Mouse (Mus musculus) liver, embryonic 14.5 days (tissue): ENCODE measurements at regions not wholly inside any gene's neighbourhood (a gene's known extent, or its start where the extent isn't known, plus 50 kb on each side); places are given as distances from the start of the nearest gene placed in this dataset.

Source experiments
- CTCF ChIP-seq: IDR thresholded peaks from 2 replicates; pipeline ENCODE4 v1.5.1; 2016; ENCODE audit warnings: antibody characterized with exemption, low read depth, control low read depth
- EP300 ChIP-seq: IDR thresholded peaks from 2 replicates; pipeline ENCODE4 v1.6.1; 2016; ENCODE audit warnings: antibody characterized with exemption, low read depth

GRCm38 (mm10) chr8:41600255-41600654 is 183.4 kb upstream of the Frg1 start:
- TF ChIP-seq CTCF (no peak), EP300 (no peak)
